17 mouse cellular contexts compared by ENCODE assay signal in the genomic region with DNA sequence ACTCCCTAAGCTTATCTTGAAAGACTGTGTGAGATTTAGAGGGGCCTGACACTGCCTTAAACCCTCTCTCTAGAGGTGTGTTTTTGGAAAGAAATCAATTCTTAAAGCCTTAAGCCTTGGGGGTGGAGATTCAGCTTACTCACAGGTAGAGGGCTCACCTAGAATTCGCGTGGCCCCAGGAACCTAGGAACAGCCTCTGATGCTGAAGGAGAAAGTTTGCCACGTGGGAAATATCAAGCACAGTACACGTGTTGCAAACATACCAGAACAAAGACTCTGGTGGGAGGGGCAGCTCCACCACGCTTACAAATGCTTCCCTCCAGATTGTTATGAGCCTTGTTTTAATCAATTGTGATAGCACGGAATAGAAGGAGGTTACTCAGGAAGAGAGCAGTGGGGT.
A peak's percentile ranks its signal among the peaks of the same experiment; 100 is the strongest.
DNase-seq lines count a peak whose midpoint lies in the region; ATAC-seq and TF ChIP-seq lines count a peak whose summit lies in the region.
"Had no signal": no experiment of that assay in that cellular context is flagged by ENCODE, and none has a peak within 500 bp of the region (broad histone marks: within the 10 kb centered on the region; RNA-seq: fewer than 3 reads in every experiment).

No protein-coding gene starts in this region.

- TF ChIP-seq POLR2A in lung, adult 2 months (IDR thresholded peaks at IDR 0.05; ENCODE audit: borderline replicate concordance, extremely low read depth, low read depth, low read length) = no peak

- H3K36me3 ChIP-seq in heart, embryonic 12.5 days = no peaks in the 10 kb centered on the region
- no peaks in the 10 kb centered on the region for H3K36me3 ChIP-seq in embryonic facial prominence, embryonic 14.5 days (ENCODE audit: control insufficient read depth, insufficient read depth, low read length)
- no peaks in the 10 kb centered on the region for H3K36me3 ChIP-seq in stomach, embryonic 16.5 days (ENCODE audit: control insufficient read depth, insufficient read depth, low read length)
- H3K36me3 ChIP-seq: embryonic facial prominence, embryonic 13.5 days; forebrain, embryonic 15.5 days; limb, embryonic 15.5 days; liver, embryonic 15.5 days had no signal

- intact Hi-C loops in heart, postnatal 36 days (cut with DNase I) = no loop called here

- TF ChIP-seq CTCF in lung, adult 2 months (IDR thresholded peaks at IDR 0.05; ENCODE audit: insufficient read depth, low read length) = no peak

- WGBS in heart, embryonic 12.5 days = 30% methylated on average over 6 of the region's 6 CpGs
- 18% methylated on average over 6 of the region's 6 CpGs for WGBS in lung, adult 2 months
- 27% methylated on average over 6 of the region's 6 CpGs for WGBS in embryonic facial prominence, embryonic 14.5 days
- 34% methylated on average over 6 of the region's 6 CpGs for WGBS in stomach, embryonic 16.5 days

- ATAC-seq in heart, embryonic 12.5 days (ENCODE audit: insufficient number of reproducible peaks, low FRiP score) = no peak
- peak; percentile 18; the same call in 1 of the 2 replicates for ATAC-seq in embryonic facial prominence, embryonic 14.5 days (ENCODE audit: low read depth)
- ATAC-seq in stomach, embryonic 16.5 days (ENCODE audit: insufficient read depth, low FRiP score) = peak; percentile 73; the same call in 1 of the 2 replicates
- ATAC-seq in megakaryocyte, adult 5-6 weeks (ENCODE audit: poor library complexity, severe bottlenecking) = no peak
- ATAC-seq: forebrain, embryonic 15.5 days; Patski had no signal

- H3K9me3 ChIP-seq in heart, embryonic 12.5 days (replicated peaks) = no peaks in the 10 kb centered on the region; the same call in 1 of the 2 replicates
- no peaks in the 10 kb centered on the region for H3K9me3 ChIP-seq in embryonic facial prominence, embryonic 14.5 days (ENCODE audit: control insufficient read depth, low read length)
- no peaks in the 10 kb centered on the region for H3K9me3 ChIP-seq in stomach, embryonic 16.5 days (replicated peaks; ENCODE audit: control insufficient read depth, low read length)
- H3K9me3 ChIP-seq: forebrain, embryonic 15.5 days; limb, embryonic 15.5 days; liver, embryonic 15.5 days had no signal

- peaks cover 4% of the 10 kb centered on the region for H3K4me1 ChIP-seq in heart, embryonic 12.5 days (replicated peaks)
- no peaks in the 10 kb centered on the region; the same call in 1 of the 2 replicates for H3K4me1 ChIP-seq in lung, adult 2 months (ENCODE audit: control insufficient read depth, insufficient read depth, low read length)
- H3K4me1 ChIP-seq in embryonic facial prominence, embryonic 14.5 days (ENCODE audit: control insufficient read depth, insufficient read depth, low read length) = no peaks in the 10 kb centered on the region
- H3K4me1 ChIP-seq in stomach, embryonic 16.5 days (ENCODE audit: control insufficient read depth, insufficient read depth, low read length) = 0 out of 2 replicates have a peak, but pooled peaks cover 2% of the 10 kb centered on the region
- H3K4me1 ChIP-seq: embryonic facial prominence, embryonic 13.5 days; forebrain, embryonic 15.5 days; liver, embryonic 15.5 days had no signal

- 0 out of 2 replicates have a peak overlapping the region, but pooled peaks have one; percentile 14 for H3K4me2 ChIP-seq in heart, embryonic 12.5 days
- no peak overlapping the region for H3K4me2 ChIP-seq in embryonic facial prominence, embryonic 14.5 days (ENCODE audit: low read depth, low read length)
- no peak overlapping the region for H3K4me2 ChIP-seq in stomach, embryonic 16.5 days (ENCODE audit: low read depth, low read length)
- H3K4me2 ChIP-seq: embryonic facial prominence, embryonic 13.5 days; forebrain, embryonic 15.5 days; limb, embryonic 15.5 days; liver, embryonic 15.5 days had no signal

- no peaks in the 10 kb centered on the region for H3K27me3 ChIP-seq in heart, embryonic 12.5 days (replicated peaks)
- no peaks in the 10 kb centered on the region for H3K27me3 ChIP-seq in embryonic facial prominence, embryonic 14.5 days (replicated peaks; ENCODE audit: control insufficient read depth, insufficient read depth, low read length)
- no peaks in the 10 kb centered on the region for H3K27me3 ChIP-seq in stomach, embryonic 16.5 days (ENCODE audit: control insufficient read depth, insufficient read depth, low read length)
- H3K27me3 ChIP-seq: embryonic facial prominence, embryonic 13.5 days; forebrain, embryonic 15.5 days; limb, embryonic 15.5 days; liver, embryonic 15.5 days; Patski had no signal

- no peak overlapping the region for H3K4me3 ChIP-seq in heart, embryonic 12.5 days
- no peak overlapping the region for H3K4me3 ChIP-seq in lung, adult 2 months (replicated peaks; ENCODE audit: extremely low read depth, low read depth, low read length)
- H3K4me3 ChIP-seq in embryonic facial prominence, embryonic 14.5 days (ENCODE audit: low read depth, low read length) = no peak overlapping the region
- H3K4me3 ChIP-seq in stomach, embryonic 16.5 days (replicated peaks; ENCODE audit: low read length) = no peak overlapping the region
- H3K4me3 ChIP-seq: embryonic facial prominence, embryonic 13.5 days; forebrain, embryonic 15.5 days; limb, embryonic 15.5 days; liver, embryonic 15.5 days had no signal

- H3K9ac ChIP-seq in heart, embryonic 12.5 days = no peak overlapping the region
- H3K9ac ChIP-seq in embryonic facial prominence, embryonic 14.5 days (ENCODE audit: low read depth, low read length) = 0 out of 2 replicates have a peak overlapping the region, but pooled peaks have one; percentile 8
- no peak overlapping the region for H3K9ac ChIP-seq in stomach, embryonic 16.5 days (ENCODE audit: low read length)
- H3K9ac ChIP-seq: embryonic facial prominence, embryonic 13.5 days; forebrain, embryonic 15.5 days; limb, embryonic 15.5 days; liver, embryonic 15.5 days had no signal

- DNase-seq in heart, postnatal 36 days = no peak
- DNase-seq in lung, postnatal 25 days (ENCODE audit: low spot score) = peak; percentile 21
- no peak for DNase-seq in lung, adult 2 months
- DNase-seq in embryonic facial prominence, embryonic 14.5 days (ENCODE audit: low spot score) = peak; percentile 29
- DNase-seq: cerebellum, adult 11 months; cerebellum, adult 9-11 months; kidney, adult 8-10 months; kidney, postnatal 10 days; left cerebral cortex, postnatal 4 days had no signal

- no peak overlapping the region for H3K27ac ChIP-seq in heart, embryonic 12.5 days (ENCODE audit: poor library complexity, severe bottlenecking)
- H3K27ac ChIP-seq in embryonic facial prominence, embryonic 14.5 days (replicated peaks; ENCODE audit: low read depth, low read length) = no peak overlapping the region
- no peak overlapping the region for H3K27ac ChIP-seq in stomach, embryonic 16.5 days (ENCODE audit: low read length)
- H3K27ac ChIP-seq: embryonic facial prominence, embryonic 13.5 days; forebrain, embryonic 15.5 days; limb, embryonic 15.5 days; liver, embryonic 15.5 days had no signal

Comparison
In these comparisons a context has a peak if more than half of its experiments do, and no peak if none do; other contexts are left out.
1. DNase-seq: peak in lung, postnatal 25 days (single experiment) and embryonic facial prominence, embryonic 14.5 days (single experiment); none in heart, postnatal 36 days (0 of 2) and lung, adult 2 months (single experiment).
2. ATAC-seq: peak in embryonic facial prominence, embryonic 14.5 days (single experiment) and stomach, embryonic 16.5 days (single experiment); none in heart, embryonic 12.5 days (single experiment) and megakaryocyte, adult 5-6 weeks (single experiment).